Mouse (Mus musculus): ENCODE measurements at regions not wholly inside any gene's neighbourhood (a gene's known extent, or its start where the extent isn't known, plus 50 kb on each side); places are given as distances from the start of the nearest gene placed in this dataset.

DNA sequence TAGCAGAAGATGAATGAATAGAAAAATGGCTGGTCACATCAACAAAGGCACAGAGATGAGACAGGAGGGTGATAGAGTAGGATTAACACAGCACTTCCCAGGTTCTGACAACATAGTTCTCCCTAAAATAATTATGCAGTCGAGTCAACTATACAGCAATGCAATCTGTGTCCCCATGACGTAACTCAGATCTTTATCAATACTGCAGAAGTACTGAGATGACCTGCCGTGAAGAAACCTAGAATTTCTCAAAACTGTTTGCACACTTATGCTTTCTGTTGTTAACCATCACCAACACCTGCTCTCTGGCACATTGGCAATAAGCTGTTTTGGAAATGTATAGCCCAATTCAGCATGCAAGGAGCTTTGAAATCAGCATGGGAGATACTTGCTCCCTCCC, 52.8 kb upstream of the Nampt start:
- TF ChIP-seq POLR2A (IDR thresholded peaks at IDR 0.05; ENCODE audit: insufficient read depth, low read depth, low read length) = no peak
- no peak for TF ChIP-seq CTCF (IDR thresholded peaks at IDR 0.05)

All from heart, adult 2 months (tissue).